Mouse (Mus musculus): ENCODE measurements around the gene B3gnt6. TPM values are rescaled to one million over a fixed set of nuclear protein-coding genes. Genes with fewer than 3 reads are reported as not detected.

Gene B3gnt6
- 0.15 and 0.21 TPM in 2 replicates for polyA plus RNA-seq (2015; fragmentation: Nextera tagmentation; extraction: Ambion mirVana)

- H3K4me2 ChIP-seq: no peak within 1 kb of the TSS
- peaks cover 19% of the 10 kb centered on the region for H3K27me3 ChIP-seq
- ATAC-seq (ENCODE audit: borderline replicate concordance, extremely low read depth, low FRiP score, low TSS enrichment): no peak
- H3K27ac ChIP-seq: no peak within 1 kb of the TSS
- H3K36me3 ChIP-seq: no peaks in the 10 kb centered on the region
- WGBS: 85% methylated on average over 4 of the region's 4 CpGs
- no peak within 1 kb of the TSS for H3K9ac ChIP-seq
- no peaks in the 10 kb centered on the region for H3K9me3 ChIP-seq
- H3K4me3 ChIP-seq: no peak within 1 kb of the TSS
- peaks cover 4% of the 10 kb centered on the region; the same call in 1 of the 2 replicates for H3K4me1 ChIP-seq
Observed at GRCm38 (mm10) chr7:98199381-98199780, at the start of gene B3gnt6. TSS of gene B3gnt6 (minus strand) at chr7:98199481.

- 49% methylated on average over 3 of the region's 3 CpGs for WGBS
Observed at GRCm38 (mm10) chr7:98236686-98237359, 37.5 kb upstream of the B3gnt6 start.

DNA sequence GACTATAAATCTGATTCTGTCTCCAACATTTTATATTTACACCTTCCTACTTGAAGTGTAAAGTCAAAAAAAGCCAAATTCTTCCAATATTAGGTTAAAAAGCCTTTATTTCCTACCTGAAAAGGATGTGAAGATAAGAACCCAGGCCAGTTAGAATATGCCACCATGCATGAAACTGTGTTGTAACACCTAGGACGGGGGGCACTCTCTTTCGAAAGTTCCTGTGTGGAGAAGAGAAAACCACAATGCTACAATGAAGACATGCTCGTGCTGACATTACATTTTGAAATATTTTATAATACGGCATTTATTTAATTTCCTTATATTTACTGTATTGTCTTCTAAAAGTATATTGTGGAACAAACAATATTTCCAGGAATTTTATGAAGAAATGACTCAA is 24.5 kb upstream of the B3gnt6 start:
- no peaks in the 10 kb centered on the region for H3K9me3 ChIP-seq
- no peaks in the 10 kb centered on the region for H3K36me3 ChIP-seq
- H3K4me3 ChIP-seq: no peak overlapping the region
- ATAC-seq (ENCODE audit: borderline replicate concordance, extremely low read depth, low FRiP score, low TSS enrichment): no peak
- no peak overlapping the region for H3K4me2 ChIP-seq
- no peak overlapping the region for H3K9ac ChIP-seq
- H3K27me3 ChIP-seq: no peaks in the 10 kb centered on the region
- WGBS: 81% methylated on average over 4 of the region's 4 CpGs
- H3K4me1 ChIP-seq: no peaks in the 10 kb centered on the region
- H3K27ac ChIP-seq: no peak overlapping the region

More at GRCm38 (mm10) chr7:98236686-98237359, 37.5 kb upstream of the B3gnt6 start:
- no peaks in the 10 kb centered on the region for H3K36me3 ChIP-seq
- no peaks in the 10 kb centered on the region for H3K4me1 ChIP-seq
- no peaks in the 10 kb centered on the region for H3K27me3 ChIP-seq
- H3K27ac ChIP-seq: no peak overlapping the region
- ATAC-seq (ENCODE audit: borderline replicate concordance, extremely low read depth, low FRiP score, low TSS enrichment): no peak
- no peak overlapping the region for H3K4me3 ChIP-seq
- H3K9ac ChIP-seq: no peak overlapping the region
- no peak overlapping the region for H3K4me2 ChIP-seq
- no peaks in the 10 kb centered on the region for H3K9me3 ChIP-seq

- Histone ChIP-seq H3K9me3 (no peaks in the 10 kb centered on the region), H3K27ac (no peak overlapping the region), H3K4me3 (no peak overlapping the region), H3K4me1 (no peaks in the 10 kb centered on the region), H3K36me3 (no peaks in the 10 kb centered on the region), H3K9ac (no peak overlapping the region), H3K27me3 (no peaks in the 10 kb centered on the region), H3K4me2 (no peak overlapping the region)
- ATAC-seq (ENCODE audit: borderline replicate concordance, extremely low read depth, low FRiP score, low TSS enrichment): no peak
Observed at GRCm38 (mm10) chr7:98216713-98217112, 17.4 kb upstream of the B3gnt6 start.

GRCm38 (mm10) chr7:98202946-98203345 is 3.7 kb upstream of the B3gnt6 start:
- WGBS: 58% methylated on average over 4 of the region's 4 CpGs
- Histone ChIP-seq H3K27me3 (no peaks in the 10 kb centered on the region), H3K36me3 (no peaks in the 10 kb centered on the region), H3K9me3 (no peaks in the 10 kb centered on the region), H3K27ac (no peak overlapping the region), H3K9ac (no peak overlapping the region), H3K4me2 (no peak overlapping the region), H3K4me1 (peaks cover 13% of the 10 kb centered on the region; the same call in 1 of the 2 replicates), H3K4me3 (no peak overlapping the region)
- no peak for ATAC-seq (ENCODE audit: borderline replicate concordance, extremely low read depth, low FRiP score, low TSS enrichment)

- no peak overlapping the region for H3K27ac ChIP-seq
- 62% methylated on average over 5 of the region's 5 CpGs for WGBS
- no peaks in the 10 kb centered on the region for H3K9me3 ChIP-seq
- no peaks in the 10 kb centered on the region for H3K36me3 ChIP-seq
- H3K4me1 ChIP-seq: peaks cover 4% of the 10 kb centered on the region; the same call in 1 of the 2 replicates
- no peak overlapping the region for H3K9ac ChIP-seq
- no peak overlapping the region for H3K4me3 ChIP-seq
- ATAC-seq (ENCODE audit: borderline replicate concordance, extremely low read depth, low FRiP score, low TSS enrichment): no peak
- no peaks in the 10 kb centered on the region for H3K27me3 ChIP-seq
- no peak overlapping the region for H3K4me2 ChIP-seq
Observed at GRCm38 (mm10) chr7:98201493-98202028, 2.3 kb upstream of the B3gnt6 start.

DNA sequence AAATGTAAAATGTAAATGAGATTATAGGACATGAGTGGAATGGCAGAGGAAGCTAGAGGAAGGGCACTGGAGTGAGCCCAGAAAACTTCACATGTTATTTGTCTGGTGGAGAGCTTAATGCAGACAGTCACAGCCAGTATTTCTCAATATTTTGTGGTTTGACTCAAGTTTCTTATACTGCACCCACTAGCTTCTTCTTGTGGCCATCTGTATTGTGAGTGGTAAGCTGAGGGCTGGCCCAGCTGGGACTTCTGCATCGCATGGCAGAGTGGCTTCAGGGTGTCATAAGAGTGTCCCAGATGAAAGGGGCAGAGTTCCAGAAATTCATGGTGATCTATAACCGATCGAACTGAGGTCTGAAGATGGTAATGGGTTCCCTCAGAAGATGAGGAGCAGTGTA is 1.1 kb upstream of the B3gnt6 start:
- Histone ChIP-seq H3K9ac (no peak overlapping the region), H3K36me3 (no peaks in the 10 kb centered on the region), H3K4me1 (no peaks in the 10 kb centered on the region), H3K4me3 (no peak overlapping the region), H3K27me3 (peaks cover 9% of the 10 kb centered on the region), H3K9me3 (no peaks in the 10 kb centered on the region), H3K4me2 (no peak overlapping the region), H3K27ac (no peak overlapping the region)
- no peak for ATAC-seq (ENCODE audit: borderline replicate concordance, extremely low read depth, low FRiP score, low TSS enrichment)
- 81% methylated on average over 3 of the region's 3 CpGs for WGBS

GRCm38 (mm10) chr7:98195151-98195801 is 4.0 kb downstream of the B3gnt6 start:
- Histone ChIP-seq H3K4me3 (no peak overlapping the region), H3K9me3 (no peaks in the 10 kb centered on the region), H3K27me3 (peaks cover 49% of the 10 kb centered on the region), H3K27ac (no peak overlapping the region), H3K9ac (no peak overlapping the region), H3K4me2 (no peak overlapping the region), H3K4me1 (peaks cover 18% of the 10 kb centered on the region), H3K36me3 (no peaks in the 10 kb centered on the region)
- ATAC-seq (ENCODE audit: borderline replicate concordance, extremely low read depth, low FRiP score, low TSS enrichment): no peak
- 25% methylated on average over 10 of the region's 10 CpGs for WGBS

DNA sequence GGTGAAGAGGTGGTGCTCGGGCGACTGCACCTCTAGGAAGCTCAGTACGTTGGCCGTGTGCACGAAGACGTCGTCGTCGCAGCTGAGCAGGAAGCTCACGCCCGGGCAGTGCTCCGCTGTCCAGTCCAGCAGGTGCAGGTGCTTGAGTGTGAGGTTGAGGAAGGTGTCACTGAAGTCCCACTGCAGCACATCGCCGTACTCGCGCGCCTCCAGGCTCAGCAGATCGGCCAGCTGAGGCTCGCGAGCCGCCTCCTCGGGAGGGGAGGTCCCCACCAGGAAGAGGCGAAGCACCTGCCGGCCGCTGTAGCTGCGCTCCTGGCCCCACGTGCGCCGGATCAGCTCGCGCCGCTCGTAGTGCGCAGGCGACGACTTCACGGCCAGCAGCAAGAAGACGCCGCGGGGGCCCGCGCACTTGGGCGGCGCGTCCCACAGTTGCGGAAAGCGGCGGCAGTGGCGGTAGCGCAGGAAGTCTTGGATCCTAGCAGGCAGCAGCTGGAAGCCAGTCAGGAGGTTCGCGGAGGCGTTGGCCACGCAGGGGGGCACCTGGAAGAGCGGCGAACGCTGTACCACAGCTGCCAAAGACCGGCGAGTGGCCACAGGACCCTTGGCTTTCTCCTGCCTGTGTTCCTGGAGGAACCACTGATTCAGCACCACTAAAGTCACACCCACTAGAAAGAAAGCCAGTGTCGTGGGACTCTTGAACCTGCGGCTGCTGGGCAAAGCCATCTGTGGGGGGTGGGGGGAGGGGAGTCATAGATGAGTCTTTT is 5.1 kb downstream of the B3gnt6 start:
- H3K4me3 ChIP-seq: peak overlapping the region; percentile 36
- H3K36me3 ChIP-seq: no peaks in the 10 kb centered on the region
- H3K9me3 ChIP-seq: no peaks in the 10 kb centered on the region
- H3K4me2 ChIP-seq: peak overlapping the region; percentile 80
- H3K27me3 ChIP-seq: peaks cover 49% of the 10 kb centered on the region
- no peak overlapping the region for H3K27ac ChIP-seq
- H3K4me1 ChIP-seq: peaks cover 18% of the 10 kb centered on the region
- no peak overlapping the region; the same call in 1 of the 2 replicates for H3K9ac ChIP-seq
- peak; percentile 47; the same call in 1 of the 2 replicates for ATAC-seq (ENCODE audit: borderline replicate concordance, extremely low read depth, low FRiP score, low TSS enrichment)
- WGBS: 1% methylated on average over 61 of the region's 61 CpGs

DNA sequence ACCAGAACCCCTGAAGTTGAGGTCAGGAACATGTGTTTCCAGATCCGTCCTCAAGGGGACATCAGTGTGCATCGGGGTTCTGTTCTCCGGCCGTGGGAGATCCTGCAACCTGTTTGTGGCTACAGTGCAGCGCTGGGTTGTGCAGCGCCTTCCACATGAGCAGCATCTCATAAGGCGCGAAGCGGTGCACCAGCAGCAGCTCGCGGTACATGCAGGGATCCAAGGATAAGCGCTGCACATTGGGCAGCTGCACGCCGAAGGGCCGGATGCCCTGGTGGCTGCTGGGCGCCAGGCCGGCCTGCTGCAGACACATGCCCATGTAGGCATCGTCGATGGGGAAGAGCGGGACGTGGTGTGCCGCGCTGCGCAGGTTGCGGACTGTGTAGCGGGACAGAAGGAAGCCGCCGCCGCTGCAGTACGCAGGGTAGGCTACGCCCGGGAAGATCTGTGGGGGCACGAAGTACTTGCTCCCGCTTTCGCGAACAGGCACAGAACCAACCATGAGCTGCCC is 5.7 kb downstream of the B3gnt6 start:
- Histone ChIP-seq H3K27ac (no peak overlapping the region), H3K4me2 (peak overlapping the region; percentile 80), H3K9me3 (no peaks in the 10 kb centered on the region), H3K9ac (no peak overlapping the region), H3K27me3 (peaks cover 49% of the 10 kb centered on the region), H3K4me1 (peaks cover 18% of the 10 kb centered on the region), H3K4me3 (peak overlapping the region; percentile 36), H3K36me3 (no peaks in the 10 kb centered on the region)
- 0 out of 2 replicates have a peak, but pooled peaks have one; percentile 38 for ATAC-seq (ENCODE audit: borderline replicate concordance, extremely low read depth, low FRiP score, low TSS enrichment)
- WGBS: 5% methylated on average over 36 of the region's 36 CpGs

GRCm38 (mm10) chr7:98191571-98192250 is 7.6 kb downstream of the B3gnt6 start:
- H3K9ac ChIP-seq: no peak overlapping the region
- ATAC-seq (ENCODE audit: borderline replicate concordance, extremely low read depth, low FRiP score, low TSS enrichment): 0 out of 2 replicates have a peak, but pooled peaks have one; percentile 20

More at GRCm38 (mm10) chr7:98191571-98192250, 7.6 kb downstream of the B3gnt6 start:
- Histone ChIP-seq H3K36me3 (no peaks in the 10 kb centered on the region), H3K4me2 (no peak overlapping the region), H3K4me1 (peaks cover 18% of the 10 kb centered on the region), H3K27ac (no peak overlapping the region), H3K9me3 (no peaks in the 10 kb centered on the region), H3K4me3 (no peak overlapping the region), H3K27me3 (peaks cover 49% of the 10 kb centered on the region)
- 52% methylated on average over 17 of the region's 17 CpGs for WGBS

Data from lung, embryonic 15.5 days (tissue).